Mouse (Mus musculus) intestine, embryonic 16.5 days (tissue): Measurements from ENCODE around the gene Crtc3. TPM values are rescaled to one million over a fixed set of nuclear protein-coding genes. Genes with fewer than 3 reads are reported as not detected.

Source experiments
- ATAC-seq: fragments of 200-750 bp; cut with Nextera tagmentation; 2 replicates; pipeline ENCODE4 v1.8.0; 2017; ENCODE audit warnings: moderate TSS enrichment, moderate library complexity
- H3K27ac ChIP-seq: fragments of 300-500 bp; sonication (generic); 2 replicates; pipeline ENCODE4 v1.5.1; 2014; ENCODE audit warnings: mild to moderate bottlenecking, low read length
- H3K27me3 ChIP-seq: fragments of 300-500 bp; sonication (generic); replicated peaks from 2 replicates; pipeline ENCODE4 v1.6.1; 2014; ENCODE audit warnings: low read length, control low read depth, mixed read lengths; ENCODE audit not compliant: control insufficient read depth, insufficient read depth
- H3K36me3 ChIP-seq: fragments of 300-500 bp; sonication (generic); 2 replicates; pipeline ENCODE4 v1.6.1; 2014; ENCODE audit warnings: low read length, control low read depth; ENCODE audit not compliant: control insufficient read depth, insufficient read depth
- H3K4me1 ChIP-seq: fragments of 300-500 bp; sonication (generic); 2 replicates; pipeline ENCODE4 v1.6.1; 2014; ENCODE audit warnings: low read length, control low read depth, mixed read lengths; ENCODE audit not compliant: control insufficient read depth, insufficient read depth
- H3K4me2 ChIP-seq: fragments of 300-500 bp; sonication (generic); 2 replicates; pipeline ENCODE4 v1.6.1; 2014; ENCODE audit warnings: low read depth, low read length, control low read depth
- H3K4me3 ChIP-seq: fragments of 300-500 bp; sonication (generic); 2 replicates; pipeline ENCODE4 v1.5.1; 2014; ENCODE audit warnings: mild to moderate bottlenecking, low read length
- H3K9ac ChIP-seq: fragments of 300-500 bp; sonication (generic); 2 replicates; pipeline ENCODE4 v1.6.1; 2014; ENCODE audit warnings: low read depth, low read length
- H3K9me3 ChIP-seq: fragments of 300-500 bp; sonication (generic); 2 replicates; pipeline ENCODE4 v1.6.1; 2016; ENCODE audit warnings: low read length, control low read depth; ENCODE audit not compliant: control insufficient read depth
- WGBS: fragments of 180-500 bp; shearing (Covaris S2); extraction: QIAGEN DNeasy Blood & Tissue Kit; methylation state at CpG from one replicate; pipeline ENCODE4 v1.1.7; 2014; 5-methylcytosine and 5-hydroxymethylcytosine counted together
- polyA plus RNA-seq: library from polyadenylated mRNA; unstranded; fragments of >200 nt; fragmentation: Nextera tagmentation; extraction: Ambion mirVana; gene quantifications from 2 replicates; pipeline ENCODE4 v1.2.1, GENCODE M21; 2015

Crtc3 gene
- polyA plus RNA-seq, 1 experiment from 2014 or later: 9.6 TPM

DNA sequence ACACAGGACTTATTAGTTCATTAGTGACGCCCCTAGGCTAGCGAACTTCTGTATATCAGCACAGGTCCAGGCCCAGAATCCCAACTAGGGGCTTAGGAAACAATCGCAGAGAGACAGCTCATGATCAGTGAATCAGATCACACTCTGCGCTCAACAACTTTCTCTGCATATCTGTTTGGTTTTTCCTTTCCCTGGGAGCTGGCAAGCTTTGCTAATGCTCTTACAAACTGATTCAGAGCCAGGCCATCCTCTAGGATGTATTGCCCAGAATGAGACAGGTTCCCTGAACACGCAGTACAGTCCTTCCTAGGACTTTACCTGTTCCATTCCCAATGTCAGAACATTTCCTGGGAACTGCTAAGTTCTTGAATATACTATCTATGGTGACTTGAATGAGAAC is 61.7 kb downstream of the Crtc3 start:
- Histone ChIP-seq H3K9ac (no peak overlapping the region), H3K27ac (no peak overlapping the region), H3K4me2 (no peak overlapping the region), H3K36me3 (0 out of 2 replicates have a peak, but pooled peaks cover 3% of the 10 kb centered on the region), H3K9me3 (no peaks in the 10 kb centered on the region), H3K4me1 (peaks cover 21% of the 10 kb centered on the region), H3K27me3 (no peaks in the 10 kb centered on the region), H3K4me3 (no peak overlapping the region)
- ATAC-seq: no peak
- 92% methylated on average over 5 of the region's 5 CpGs for WGBS

DNA sequence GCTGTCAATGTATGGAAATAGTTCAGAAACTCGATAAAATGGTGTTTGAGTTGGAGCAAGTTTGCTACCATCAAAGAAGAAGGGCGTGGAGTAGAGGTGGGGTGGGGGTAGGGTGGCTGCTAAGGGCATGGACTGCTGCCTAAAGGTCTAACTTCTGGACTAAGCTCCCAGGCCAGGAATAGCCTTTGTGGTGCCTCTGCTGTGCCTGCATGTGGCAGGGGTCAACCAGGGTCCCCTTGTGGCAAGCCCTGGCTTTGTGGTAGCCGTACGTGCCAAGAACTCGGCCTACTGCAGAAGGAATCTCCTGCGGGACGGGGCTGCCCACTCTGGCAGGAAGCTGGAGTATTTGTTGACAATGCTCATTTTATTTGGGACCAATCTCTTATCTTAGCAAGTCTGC is 62.8 kb downstream of the Crtc3 start:
- 80% methylated on average over 7 of the region's 7 CpGs for WGBS
- Histone ChIP-seq H3K9ac (no peak overlapping the region), H3K4me1 (peaks cover 18% of the 10 kb centered on the region), H3K27me3 (no peaks in the 10 kb centered on the region), H3K4me2 (no peak overlapping the region), H3K4me3 (no peak overlapping the region), H3K27ac (no peak overlapping the region), H3K9me3 (no peaks in the 10 kb centered on the region), H3K36me3 (0 out of 2 replicates have a peak, but pooled peaks cover 3% of the 10 kb centered on the region)
- no peak for ATAC-seq

GRCm38 (mm10) chr7:80623276-80623675 is 65.4 kb downstream of the Crtc3 start:
- WGBS: 81% methylated on average over 5 of the region's 5 CpGs
- Histone ChIP-seq H3K27me3 (no peaks in the 10 kb centered on the region), H3K4me2 (no peak overlapping the region), H3K36me3 (0 out of 2 replicates have a peak, but pooled peaks cover 3% of the 10 kb centered on the region), H3K9me3 (no peaks in the 10 kb centered on the region), H3K27ac (no peak overlapping the region), H3K4me3 (no peak overlapping the region), H3K9ac (no peak overlapping the region), H3K4me1 (peaks cover 1% of the 10 kb centered on the region)
- no peak for ATAC-seq

DNA sequence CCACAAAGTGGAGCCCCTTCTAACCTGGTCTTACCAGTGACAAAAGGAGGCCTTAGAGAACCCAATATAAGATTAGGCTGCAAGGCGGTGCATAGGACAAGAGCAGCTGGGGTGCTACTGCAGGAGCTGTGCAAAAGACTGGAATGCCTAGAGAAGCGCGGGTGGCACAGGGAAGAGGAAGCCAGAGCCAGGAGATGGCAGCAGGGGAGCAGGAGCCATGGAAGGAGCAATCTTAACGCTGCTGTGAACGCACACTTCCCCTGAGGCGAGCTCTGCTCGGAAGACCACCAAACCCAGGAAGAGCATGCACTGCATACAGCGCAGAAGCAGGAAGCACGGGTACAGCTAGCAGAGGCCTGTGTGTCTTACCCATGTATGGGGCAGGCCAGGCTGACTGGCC is 72.6 kb downstream of the Crtc3 start:
- WGBS: 79% methylated on average over 9 of the region's 9 CpGs
- Histone ChIP-seq H3K27me3 (no peaks in the 10 kb centered on the region), H3K4me2 (no peak overlapping the region)

GRCm38 (mm10) chr7:80614042-80614441 is 74.6 kb downstream of the Crtc3 start:
- WGBS: 68% methylated on average over 3 of the region's 3 CpGs
- Histone ChIP-seq H3K27ac (peak overlapping the region; percentile 65), H3K9me3 (no peaks in the 10 kb centered on the region), H3K4me3 (no peak overlapping the region), H3K27me3 (no peaks in the 10 kb centered on the region), H3K4me2 (no peak overlapping the region), H3K9ac (0 out of 2 replicates have a peak overlapping the region, but pooled peaks have one; percentile 10), H3K4me1 (peaks cover 8% of the 10 kb centered on the region), H3K36me3 (0 out of 2 replicates have a peak, but pooled peaks cover 3% of the 10 kb centered on the region)
- ATAC-seq: no peak; the same call in 1 of the 2 replicates

More for the DNA sequence above, 72.6 kb downstream of the Crtc3 start:
- Histone ChIP-seq H3K36me3 (0 out of 2 replicates have a peak, but pooled peaks cover 3% of the 10 kb centered on the region), H3K9me3 (no peaks in the 10 kb centered on the region), H3K4me3 (no peak overlapping the region), H3K27ac (no peak overlapping the region), H3K4me1 (peaks cover 8% of the 10 kb centered on the region), H3K9ac (no peak overlapping the region)
- no peak for ATAC-seq

DNA sequence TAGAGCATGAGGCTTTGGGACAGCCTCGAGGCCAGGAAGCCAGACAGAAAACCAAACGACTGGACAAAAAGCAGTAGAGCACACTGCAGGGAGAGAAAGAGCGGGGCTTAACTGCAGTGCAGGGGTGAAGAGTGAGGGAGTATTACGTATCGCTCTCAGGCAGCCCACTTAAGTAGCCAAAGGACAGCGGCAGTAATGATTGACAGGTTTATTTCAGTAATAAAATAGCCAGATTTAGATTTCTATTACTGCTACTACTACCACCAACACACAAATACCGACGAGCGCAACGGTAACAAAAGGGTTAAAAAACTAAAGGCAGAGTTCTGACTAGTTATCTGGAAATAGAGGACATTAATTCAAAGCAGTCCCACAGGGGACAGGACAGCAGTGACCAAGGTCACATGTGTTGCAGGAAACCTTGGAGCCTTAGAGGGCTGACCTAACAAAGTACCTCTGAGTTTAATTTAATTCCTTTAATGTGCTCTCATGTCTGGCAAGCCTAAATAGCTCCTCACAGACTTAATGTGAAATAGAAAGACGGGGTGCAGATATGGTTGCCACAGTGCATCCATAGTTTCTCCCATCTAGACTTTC is 76.4 kb downstream of the Crtc3 start:
- Histone ChIP-seq H3K4me1 (peaks cover 8% of the 10 kb centered on the region), H3K36me3 (0 out of 2 replicates have a peak, but pooled peaks cover 3% of the 10 kb centered on the region), H3K27me3 (no peaks in the 10 kb centered on the region), H3K4me3 (no peak overlapping the region), H3K9ac (0 out of 2 replicates have a peak overlapping the region, but pooled peaks have one; percentile 37), H3K9me3 (no peaks in the 10 kb centered on the region), H3K27ac (0 out of 2 replicates have a peak overlapping the region, but pooled peaks have one; percentile 20), H3K4me2 (no peak overlapping the region)
- peak; percentile 27; the same call in 1 of the 2 replicates for ATAC-seq
- WGBS: 47% methylated on average over 11 of the region's 11 CpGs

- no peaks in the 10 kb centered on the region for H3K9me3 ChIP-seq
- no peak overlapping the region for H3K4me3 ChIP-seq
- peaks cover 8% of the 10 kb centered on the region for H3K4me1 ChIP-seq
- 0 out of 2 replicates have a peak overlapping the region, but pooled peaks have one; percentile 20 for H3K27ac ChIP-seq
- H3K4me2 ChIP-seq: no peak overlapping the region
- 0 out of 2 replicates have a peak, but pooled peaks cover 3% of the 10 kb centered on the region for H3K36me3 ChIP-seq
- WGBS: 72% methylated on average over 7 of the region's 7 CpGs
- H3K9ac ChIP-seq: 0 out of 2 replicates have a peak overlapping the region, but pooled peaks have one; percentile 37
- H3K27me3 ChIP-seq: no peaks in the 10 kb centered on the region
- no peak for ATAC-seq
Measured at GRCm38 (mm10) chr7:80611646-80612045, 77.0 kb downstream of the Crtc3 start.

DNA sequence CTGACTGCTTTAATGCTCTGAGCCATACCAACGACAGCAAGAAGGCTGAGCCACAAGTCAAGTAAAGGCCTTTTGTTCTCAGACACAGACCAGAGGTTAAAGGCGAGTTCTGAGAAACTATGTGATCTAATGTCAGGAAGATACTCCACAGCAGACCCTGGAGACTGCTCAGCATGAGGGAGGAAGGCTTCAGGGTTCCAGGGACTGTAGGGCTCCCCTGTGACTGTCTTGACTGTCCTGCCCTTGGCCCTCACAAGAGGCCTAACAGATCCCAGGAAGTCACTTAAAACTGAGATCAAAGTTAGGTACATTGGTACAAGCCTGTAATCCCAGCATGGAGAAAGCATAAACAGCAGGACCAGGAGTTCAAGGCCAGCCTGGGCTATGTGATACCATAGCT is 81.2 kb downstream of the Crtc3 start:
- Histone ChIP-seq H3K9ac (no peak overlapping the region), H3K9me3 (no peaks in the 10 kb centered on the region), H3K4me1 (peaks cover 5% of the 10 kb centered on the region), H3K36me3 (no peaks in the 10 kb centered on the region), H3K4me3 (no peak overlapping the region), H3K27ac (no peak overlapping the region), H3K27me3 (no peaks in the 10 kb centered on the region), H3K4me2 (no peak overlapping the region)
- ATAC-seq: no peak
- 54% methylated on average over 2 of the region's 2 CpGs for WGBS

DNA sequence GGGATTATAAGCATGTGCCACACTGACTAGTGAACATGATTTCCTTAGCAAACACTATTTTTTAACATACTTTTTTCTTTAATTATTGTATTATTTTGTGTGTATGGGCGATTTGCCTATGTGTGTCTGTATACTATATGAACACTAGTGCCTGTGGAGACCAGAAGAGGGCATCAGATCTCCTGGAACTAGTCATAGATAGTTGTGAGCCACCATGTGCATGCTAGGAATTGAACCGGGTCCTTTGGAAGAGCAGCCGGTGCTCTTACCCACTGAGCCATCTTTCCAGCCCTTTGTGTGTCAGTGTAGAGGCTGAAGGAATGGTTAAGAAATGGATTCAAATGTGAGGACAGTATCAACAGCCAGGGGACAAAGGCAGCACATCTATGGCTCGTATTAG is 82.2 kb downstream of the Crtc3 start:
- Histone ChIP-seq H3K27ac (no peak overlapping the region), H3K4me1 (no peaks in the 10 kb centered on the region), H3K36me3 (no peaks in the 10 kb centered on the region), H3K4me3 (no peak overlapping the region), H3K27me3 (no peaks in the 10 kb centered on the region), H3K9me3 (no peaks in the 10 kb centered on the region), H3K9ac (no peak overlapping the region), H3K4me2 (no peak overlapping the region)
- WGBS: 85% methylated on average over 4 of the region's 4 CpGs
- no peak for ATAC-seq
